Mouse (Mus musculus) ES-Bruce4 (cell line): Measurements from ENCODE around the gene Tsc22d1.

Experiments
- CTCF ChIP-seq: IDR thresholded peaks from one replicate; pipeline ENCODE4 v1.8.1; 2011; ENCODE audit warnings: low read depth, low read length
- EP300 ChIP-seq: IDR thresholded peaks from 2 replicates; pipeline ENCODE4 v1.6.1; 2011; ENCODE audit warnings: low read depth, low read length; ENCODE audit not compliant: insufficient read depth
- POLR2A ChIP-seq: IDR thresholded peaks from one replicate; pipeline ENCODE4 v1.8.1; 2011; ENCODE audit warnings: low read length; ENCODE audit not compliant: insufficient read depth

DNA sequence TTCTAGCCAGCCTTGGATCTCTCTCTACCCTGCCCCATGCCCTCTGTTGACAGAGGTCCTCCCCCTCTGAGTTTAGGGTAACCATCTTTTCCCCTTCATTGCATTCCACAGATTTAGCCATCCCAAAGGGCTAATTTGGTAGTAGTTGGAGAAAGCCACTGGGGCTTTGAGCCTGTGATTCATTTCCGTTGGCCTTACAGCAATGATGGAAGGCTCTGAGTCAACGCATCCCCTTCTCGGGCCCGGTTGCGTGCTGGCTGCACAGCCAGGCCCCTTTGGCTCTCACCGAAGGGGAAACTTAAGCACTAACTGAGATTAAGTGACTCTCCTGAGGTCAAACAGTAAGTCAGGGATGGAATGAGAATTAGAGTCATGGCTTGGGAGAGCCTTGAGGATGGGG lies 41.1 kb upstream of the Tsc22d1 start:
- TF ChIP-seq CTCF (no peak), EP300 (no peak), POLR2A (no peak)
